Mouse (Mus musculus) gonadal fat pad, adult 2 months (tissue): ENCODE results near the gene Eid1. TPM values are rescaled to one million over a fixed set of nuclear protein-coding genes. Genes with fewer than 3 reads are reported as not detected.

ENCODE experiments used
- DNase-seq: peaks from one replicate; pipeline ENCODE4 v3.0.0-alpha.2; 2012; ENCODE audit warnings: low read depth
- polyA plus RNA-seq: library from polyadenylated mRNA; depleted of rRNA; stranded (reverse); fragments of >200 nt; gene quantifications from 2 replicates; pipeline ENCODE4 v1.2.3, GENCODE M21; 2012

Gene Eid1
- polyA plus RNA-seq, 1 experiment: 26.7 TPM

- no peak for DNase-seq
Measured at GRCm38 (mm10) chr2:125667721-125668120, 5.2 kb upstream of the Eid1 start.

- DNase-seq: no peak
Measured at GRCm38 (mm10) chr2:125670846-125671245, 2.0 kb upstream of the Eid1 start.

- DNase-seq: no peak
Measured at GRCm38 (mm10) chr2:125672568-125672956, 333 bp upstream of the Eid1 start.

GRCm38 (mm10) chr2:125681811-125682210 is 8.9 kb downstream of the Eid1 start:
- DNase-seq: no peak

- no peak for DNase-seq
Measured at GRCm38 (mm10) chr2:125683895-125684294, 11.0 kb downstream of the Eid1 start.

GRCm38 (mm10) chr2:125684559-125685440 is 11.9 kb downstream of the Eid1 start:
- no peak for DNase-seq

- no peak for DNase-seq
Measured at GRCm38 (mm10) chr2:125685441-125686150, 12.7 kb downstream of the Eid1 start.

GRCm38 (mm10) chr2:125692010-125692409 is 19.1 kb downstream of the Eid1 start:
- DNase-seq: no peak

- DNase-seq: no peak
Measured at GRCm38 (mm10) chr2:125694798-125695197, 21.9 kb downstream of the Eid1 start.

- no peak for DNase-seq
Measured at GRCm38 (mm10) chr2:125696219-125696618, 23.3 kb downstream of the Eid1 start.

GRCm38 (mm10) chr2:125701606-125702005 is 28.7 kb downstream of the Eid1 start:
- no peak for DNase-seq

- DNase-seq: no peak
Measured at GRCm38 (mm10) chr2:125702851-125703250, 30.0 kb downstream of the Eid1 start.

- no peak for DNase-seq
Measured at GRCm38 (mm10) chr2:125704907-125705631, 32.2 kb downstream of the Eid1 start.

GRCm38 (mm10) chr2:125706510-125706921 is 33.6 kb downstream of the Eid1 start:
- no peak for DNase-seq

- DNase-seq: no peak
Measured at GRCm38 (mm10) chr2:125716599-125716998, 43.7 kb downstream of the Eid1 start.

- no peak for DNase-seq
Measured at GRCm38 (mm10) chr2:125723086-125723407, 50.2 kb downstream of the Eid1 start.

- no peak for DNase-seq
Measured at GRCm38 (mm10) chr2:125723408-125724085, 50.7 kb downstream of the Eid1 start.

- no peak for DNase-seq
Measured at GRCm38 (mm10) chr2:125724086-125724430, 51.2 kb downstream of the Eid1 start, which contains the start of gene Shc4. TSS of gene Shc4 (minus strand) at chr2:125724148.
